Mouse (Mus musculus) gastrocnemius, postnatal 14 days (tissue): ENCODE results near the gene Abhd2. TPM values are rescaled to one million over a fixed set of nuclear protein-coding genes. Genes with fewer than 3 reads are reported as not detected.

Experiments used
- DNase-seq: peaks from one replicate; pipeline ENCODE4 v3.0.0; 2021; ENCODE audit warnings: mixed read lengths
- intact Hi-C: fragments of 180-260 bp; cut with DNase I; formaldehyde crosslinking; loops from one replicate; pipeline ENCODE4 v1.15.1; 2025; ENCODE audit warnings: low total_unique reads
- total RNA-seq, 2 experiments: library from RNA; stranded (reverse); gene quantifications; 2 replicates each; pipeline ENCODE4 v1.2.3; 2021

Gene Abhd2
- total RNA-seq, 2 experiments from 2014 or later, result 8.7 to 11.7 TPM

DNA sequence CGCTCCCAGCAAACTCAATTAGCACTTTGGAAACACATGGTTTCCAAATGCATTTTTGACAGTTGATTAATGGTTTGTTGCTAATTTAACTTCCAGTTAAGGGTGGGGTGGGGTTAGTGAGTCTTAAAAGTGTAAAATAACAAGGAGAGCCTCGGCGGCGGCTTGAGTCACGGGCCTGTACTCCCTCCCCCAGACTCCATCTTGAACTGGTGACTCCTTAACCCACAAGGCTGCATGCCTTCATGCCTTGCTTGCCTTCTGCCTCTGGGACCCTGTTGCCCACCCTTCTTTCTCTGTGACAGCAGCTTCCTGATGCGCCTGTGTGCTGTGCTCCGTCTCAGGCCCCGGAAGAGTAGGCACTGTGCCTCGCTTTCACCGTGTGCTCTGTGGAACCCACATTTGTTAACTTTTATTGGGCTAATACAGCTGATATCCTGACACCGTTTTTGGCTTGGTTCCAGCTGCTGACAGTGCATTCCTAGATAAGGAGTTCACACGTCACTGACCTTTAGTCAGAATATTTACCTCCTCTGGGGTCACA is 40.6 kb downstream of the Abhd2 start:
- intact Hi-C loops, result no loop called here
- DNase-seq, result no peak

DNA sequence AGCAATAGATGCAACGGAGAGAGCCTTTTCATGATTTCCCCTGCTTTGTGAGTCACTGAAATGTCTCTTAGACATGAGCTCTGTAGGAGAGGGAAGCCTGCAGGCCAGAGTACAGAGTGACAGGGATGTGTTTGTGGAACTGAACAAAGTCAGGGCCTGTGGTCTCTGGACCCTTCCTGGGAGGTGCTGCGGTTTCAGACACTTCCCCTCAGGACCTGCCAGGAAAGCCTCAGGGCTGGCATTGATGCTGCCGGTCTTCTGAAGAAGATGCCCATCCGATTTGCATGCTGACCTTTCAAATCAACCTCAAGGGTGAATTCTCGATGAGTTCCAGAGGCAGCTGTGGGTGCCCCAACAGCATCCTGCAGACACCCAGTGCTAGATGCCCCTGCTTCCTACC is 41.5 kb downstream of the Abhd2 start:
- intact Hi-C loops, result no loop called here
- no peak for DNase-seq

DNA sequence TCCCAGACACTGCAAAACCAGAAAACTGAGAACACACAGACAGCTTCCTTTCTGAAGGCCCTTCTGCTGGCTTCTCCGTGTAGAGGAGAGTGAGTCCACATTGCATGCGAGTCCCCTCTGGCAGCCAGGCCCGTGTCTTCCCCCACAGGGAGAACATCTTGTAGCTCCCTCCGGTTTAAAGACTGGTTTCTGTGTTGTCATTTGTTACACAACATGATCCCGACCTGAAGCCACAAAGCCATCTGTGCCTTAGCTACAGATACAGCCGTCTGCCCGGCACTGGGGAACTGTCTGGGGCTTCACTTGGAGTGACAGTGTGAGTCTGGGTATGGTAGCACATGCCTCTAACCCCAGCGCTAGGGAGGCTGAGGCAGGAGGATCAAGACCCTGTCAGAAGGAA is 42.1 kb downstream of the Abhd2 start:
- intact Hi-C loops, result no loop called here
- DNase-seq, result no peak

DNA sequence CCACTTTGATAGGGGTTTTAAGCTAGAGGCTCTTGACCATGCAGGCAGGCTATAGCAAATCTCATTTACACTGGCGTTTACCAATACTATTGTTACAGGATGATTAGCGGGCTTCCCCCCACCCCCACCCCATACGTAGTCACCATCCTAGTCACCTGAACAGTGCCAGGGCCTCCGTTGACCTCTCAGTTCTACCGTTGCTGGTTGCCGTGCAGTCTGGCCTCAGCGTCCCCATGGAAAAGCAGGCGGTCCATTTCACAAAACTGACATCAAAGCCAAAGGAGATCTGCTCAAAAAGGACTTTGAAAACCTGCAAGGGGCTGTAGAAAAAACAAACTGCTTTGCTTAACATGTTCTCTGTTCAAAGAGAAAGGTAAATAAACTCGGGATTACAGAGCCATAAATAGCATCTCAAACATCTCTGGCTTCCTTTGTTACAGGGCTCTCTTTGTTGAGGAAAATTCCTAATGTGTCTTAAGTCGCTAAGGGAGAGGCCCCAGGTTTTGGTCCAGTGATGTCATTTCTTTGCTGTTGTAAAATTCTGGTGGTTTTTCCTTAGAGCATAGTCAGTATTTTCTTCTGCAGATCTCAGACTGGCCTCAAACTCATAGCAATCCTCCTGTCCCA is 43.2 kb downstream of the Abhd2 start:
- intact Hi-C loops, result no loop called here
- DNase-seq, result no peak

DNA sequence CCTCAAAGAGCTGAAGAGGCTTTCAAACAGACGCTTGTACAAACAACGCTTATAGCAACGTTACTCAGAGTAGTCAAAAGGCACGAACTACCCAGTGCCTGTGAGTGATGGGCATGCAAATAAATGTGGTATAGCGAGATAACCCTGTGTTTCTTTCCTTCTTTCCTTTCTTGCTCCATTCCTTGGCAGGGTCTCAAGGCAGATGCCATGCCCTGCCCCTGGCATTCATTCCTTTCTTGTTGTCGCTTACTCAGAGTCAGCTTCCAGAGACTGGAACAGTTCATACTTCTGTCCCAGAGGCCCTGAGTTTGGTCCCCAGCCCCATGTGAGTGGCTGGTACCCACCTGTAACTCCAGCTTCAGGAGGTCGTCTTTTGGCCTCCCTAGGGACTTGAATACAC is 44.6 kb downstream of the Abhd2 start:
- no peak for DNase-seq
- intact Hi-C loops, result no loop called here

DNA sequence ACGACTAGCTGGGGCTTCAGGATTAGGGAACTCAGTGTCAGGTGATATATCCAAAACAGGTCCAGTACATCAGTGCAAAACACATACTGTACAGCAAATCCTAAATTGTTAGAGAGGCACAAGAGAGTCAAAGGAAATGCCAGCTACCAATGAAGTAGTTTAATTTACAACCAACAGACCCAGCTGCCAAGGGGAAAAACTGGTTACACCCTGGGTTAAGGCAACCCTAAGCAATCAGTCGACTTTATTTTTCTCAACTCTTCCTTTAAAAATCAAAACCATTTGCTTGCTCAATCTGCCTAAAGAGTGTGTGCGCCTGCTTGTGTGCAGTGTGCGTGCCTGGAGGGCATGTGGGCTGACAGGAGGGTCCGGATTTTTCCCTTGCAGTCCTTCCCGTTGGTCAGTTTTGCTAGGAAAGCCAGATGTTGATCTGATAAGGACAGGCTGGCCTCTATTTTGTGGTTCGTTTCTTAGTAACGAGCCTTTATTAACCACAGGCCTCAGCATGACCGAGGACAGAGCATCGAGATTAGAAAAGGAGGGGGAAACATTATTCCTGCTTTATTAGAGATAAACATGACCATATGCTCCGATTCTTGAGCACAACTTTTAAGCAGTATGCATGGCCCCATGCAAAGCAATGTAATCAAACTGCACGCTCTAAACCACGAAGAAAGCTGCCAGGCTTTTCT is 45.3 kb downstream of the Abhd2 start:
- intact Hi-C loops, result no loop called here
- DNase-seq, result no peak

DNA sequence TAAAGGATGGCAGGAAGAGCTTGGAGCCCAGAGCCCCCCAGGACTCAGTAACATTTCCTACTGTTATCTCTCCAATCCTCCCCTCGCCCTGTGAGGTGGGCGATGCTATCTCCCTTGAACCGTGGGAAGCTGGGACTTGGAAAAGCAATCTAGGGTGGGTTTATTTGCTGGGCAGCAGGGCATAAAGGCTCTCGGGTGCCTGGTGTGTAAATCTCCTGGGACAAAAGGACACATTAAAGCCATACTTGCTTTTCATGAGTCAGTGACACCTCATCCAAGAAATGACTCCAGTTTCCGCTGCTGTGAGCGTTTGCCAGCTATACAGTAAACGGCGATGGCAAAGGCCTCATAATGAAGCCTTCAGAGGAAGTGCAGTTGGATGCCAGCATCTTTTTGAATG is 50.9 kb downstream of the Abhd2 start:
- DNase-seq, result no peak
- intact Hi-C loops, result no loop called here

DNA sequence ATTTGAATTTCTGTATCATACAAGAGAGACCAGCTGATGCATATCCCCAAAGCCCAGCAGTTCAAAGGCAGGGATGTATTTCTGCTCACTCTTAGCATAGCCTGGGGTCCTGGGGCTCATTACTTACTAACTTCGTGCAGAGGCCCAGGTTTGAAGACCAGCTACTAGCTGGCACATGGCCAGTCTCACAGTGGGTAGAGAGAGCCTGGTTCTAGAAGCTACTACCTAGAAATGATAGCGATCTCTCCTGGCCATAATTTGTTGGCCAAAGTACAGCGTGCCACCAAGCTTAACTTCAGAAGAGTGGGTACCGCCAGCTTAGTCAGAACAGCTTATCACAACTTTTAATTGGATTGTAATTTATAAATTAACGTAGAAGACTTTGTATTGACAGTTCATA is 55.8 kb downstream of the Abhd2 start:
- intact Hi-C loops, result no loop called here
- no peak for DNase-seq

DNA sequence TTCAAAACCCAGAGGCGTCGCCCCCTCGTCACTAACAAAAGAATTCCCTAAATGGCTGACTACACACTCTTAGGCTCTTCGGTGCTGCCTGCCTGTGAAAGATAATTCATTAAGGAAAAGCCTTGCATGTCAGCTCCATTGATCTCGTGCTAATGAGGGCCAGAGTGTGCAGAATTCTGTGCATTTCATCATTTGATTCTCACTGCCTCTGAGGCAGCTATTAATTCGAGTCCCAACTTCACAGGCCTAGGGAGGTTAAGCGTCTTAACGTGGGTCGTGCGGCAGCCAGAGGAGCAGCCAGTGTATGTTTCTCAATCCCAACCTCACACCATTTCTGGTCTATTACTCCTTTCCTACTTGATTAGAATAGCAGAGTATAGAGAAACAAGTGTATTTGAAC is 58.2 kb downstream of the Abhd2 start:
- intact Hi-C loops, result loop anchor here (5.0 kb wide), 1 partner anchor 84 kb away; no protein-coding TSS in a partner anchor
- DNase-seq, result no peak

DNA sequence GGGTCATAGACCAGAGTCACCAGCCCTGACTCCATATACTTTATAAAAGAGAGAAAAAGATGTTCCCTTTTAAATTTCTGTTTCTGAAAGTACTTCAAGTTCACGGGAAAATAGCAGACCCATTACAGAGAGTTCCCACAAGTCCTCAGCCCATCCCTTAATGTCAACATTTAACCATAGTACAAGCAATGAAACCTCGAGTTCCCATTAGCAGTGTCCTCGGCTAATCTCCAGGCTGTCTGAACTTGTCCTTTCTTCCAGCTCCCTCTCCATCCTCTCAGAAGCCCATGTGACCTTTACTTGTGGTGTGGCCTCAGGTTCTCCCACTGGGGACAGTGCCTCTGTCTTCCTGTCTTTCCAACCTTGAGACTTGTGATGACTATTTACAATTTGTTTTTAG is 60.4 kb downstream of the Abhd2 start:
- DNase-seq, result no peak
- intact Hi-C loops, result loop anchor here (5.0 kb wide), 1 partner anchor 86 kb away; no protein-coding TSS in a partner anchor

DNA sequence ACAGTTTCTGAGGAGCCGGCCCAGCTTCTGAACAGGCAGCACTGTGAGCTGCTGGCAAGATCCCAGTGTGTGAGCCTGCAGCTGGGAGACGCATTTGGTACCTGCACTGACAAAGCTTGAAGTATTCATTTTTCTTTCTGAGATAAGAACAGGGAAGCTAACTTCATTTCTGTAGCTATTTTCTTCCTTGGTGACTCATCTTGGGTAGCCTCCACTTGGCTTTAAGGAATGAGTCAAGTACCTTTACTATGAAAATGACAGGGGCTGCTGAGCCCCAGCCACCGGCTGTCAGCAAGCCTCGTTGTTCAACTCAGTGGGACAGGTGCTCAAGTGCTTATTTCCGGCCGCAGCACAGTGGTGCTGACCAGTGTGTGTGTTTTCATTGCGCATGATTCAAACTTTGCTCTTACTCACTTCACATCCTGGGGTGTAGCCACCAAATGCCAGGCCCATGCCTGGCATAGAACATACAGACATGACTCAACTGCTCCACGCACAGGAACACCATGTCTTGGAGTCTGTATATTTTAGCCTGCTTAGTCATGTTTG is 63.4 kb downstream of the Abhd2 start:
- intact Hi-C loops, result no loop called here
- no peak for DNase-seq

DNA sequence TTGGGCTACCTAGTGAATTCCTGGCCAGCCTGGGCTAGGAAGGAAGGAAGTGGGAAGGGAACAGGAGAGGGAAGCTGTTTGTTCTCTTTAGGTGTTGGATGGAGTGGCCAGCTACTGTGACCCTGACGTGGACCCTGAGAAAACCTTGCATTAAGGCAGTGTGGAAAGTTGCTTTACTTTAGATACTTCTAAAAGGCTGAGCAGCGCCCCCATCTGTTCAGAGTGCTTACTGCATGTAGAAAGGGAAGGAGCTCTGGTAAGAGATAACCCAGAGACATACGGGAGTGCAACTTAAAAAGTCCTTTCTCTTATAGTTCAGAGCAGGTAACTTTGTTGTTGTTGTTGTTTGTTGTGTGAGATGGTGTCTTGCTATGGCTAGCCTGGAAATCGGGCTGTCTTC is 72.9 kb downstream of the Abhd2 start:
- peak; percentile 40 for DNase-seq
- intact Hi-C loops, result loop anchor here (5.0 kb wide), 2 partner anchors 99 to 204 kb away; no protein-coding TSS in a partner anchor

DNA sequence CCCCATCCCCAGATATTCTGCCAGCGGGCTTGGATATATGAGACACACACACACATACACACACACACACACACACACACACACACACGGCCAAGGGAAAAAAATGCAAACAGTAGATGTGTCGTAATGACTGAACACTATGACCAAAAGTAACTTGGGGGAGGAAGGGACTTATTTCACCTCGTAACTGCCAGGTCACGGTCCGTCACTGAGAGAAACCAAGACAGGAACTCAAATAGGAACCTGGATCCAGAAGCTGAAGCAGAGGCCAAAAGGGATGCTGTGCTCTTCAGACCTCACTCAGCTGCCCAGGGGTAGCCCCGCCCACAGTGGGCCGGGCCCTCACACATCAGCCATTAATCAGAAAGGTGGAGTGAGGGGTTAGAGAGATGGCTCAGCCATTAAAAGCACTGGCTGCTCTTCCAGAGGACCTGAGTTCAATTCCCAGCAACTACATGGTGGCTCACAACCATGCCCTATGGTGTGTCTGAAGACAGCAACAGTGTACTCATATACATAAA is 73.6 kb downstream of the Abhd2 start:
- DNase-seq, result no peak

DNA sequence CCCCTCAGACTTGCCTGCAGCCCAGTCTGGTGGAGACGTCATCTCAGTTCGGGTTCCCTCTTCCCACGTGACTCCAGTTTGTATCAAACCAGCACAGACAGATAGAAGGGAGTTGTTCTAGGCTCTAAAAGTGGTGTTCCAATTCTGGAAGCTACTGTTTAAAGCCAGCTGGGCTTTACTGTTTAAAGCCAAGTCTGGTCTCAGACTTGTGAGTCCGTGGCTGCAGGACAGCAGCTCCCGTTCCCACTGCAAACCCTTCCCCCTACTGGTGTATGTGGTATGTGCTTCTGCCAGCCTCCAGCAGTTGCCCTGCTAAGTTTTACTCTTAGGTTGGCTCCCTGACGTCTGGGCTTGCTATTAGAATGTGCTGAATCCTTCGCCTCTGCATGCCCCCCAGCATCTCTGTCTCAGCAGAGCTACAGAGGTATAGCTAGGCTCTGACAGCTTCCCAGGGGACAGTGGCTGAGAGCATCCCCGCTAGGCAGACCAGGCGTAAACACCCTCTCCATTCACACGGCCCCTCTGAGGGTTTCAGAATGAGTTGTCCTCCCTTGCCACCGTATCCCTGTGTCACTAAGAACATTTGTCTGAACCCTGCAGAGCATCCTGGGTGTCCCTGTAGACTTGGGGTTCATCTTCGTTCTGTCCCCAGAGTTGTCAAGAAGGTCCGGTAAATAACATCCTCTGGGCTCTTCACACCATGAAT is 74.3 kb downstream of the Abhd2 start:
- DNase-seq, result no peak
- intact Hi-C loops, result loop anchor here (5.0 kb wide), 2 partner anchors 100 to 205 kb away; no protein-coding TSS in a partner anchor

More for the DNA sequence above, 73.6 kb downstream of the Abhd2 start:
- intact Hi-C loops, result loop anchor here (5.0 kb wide), 2 partner anchors 99 to 204 kb away; no protein-coding TSS in a partner anchor

DNA sequence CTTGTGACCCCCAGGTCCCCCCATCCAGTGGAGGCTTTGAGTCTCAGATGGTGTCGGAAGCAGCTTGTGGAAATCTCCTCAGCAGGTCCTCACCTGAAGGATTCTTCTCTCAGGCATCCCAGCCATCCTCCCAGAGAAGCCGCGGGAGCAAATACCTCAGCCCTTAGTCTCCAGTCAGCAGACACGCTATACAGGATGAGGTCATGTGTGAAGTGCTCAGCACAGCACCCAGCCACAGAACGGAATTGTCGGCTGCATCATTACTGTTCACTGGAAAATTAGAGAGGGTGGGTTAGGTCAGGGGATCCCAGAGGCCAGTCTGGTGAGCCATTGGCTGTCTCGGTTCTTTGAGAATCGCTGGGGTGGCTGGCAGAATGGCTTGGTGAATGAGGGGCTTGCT is 75.8 kb downstream of the Abhd2 start:
- DNase-seq, result no peak
- intact Hi-C loops, result loop anchor here (5.0 kb wide), 2 partner anchors 102 to 207 kb away; no protein-coding TSS in a partner anchor

DNA sequence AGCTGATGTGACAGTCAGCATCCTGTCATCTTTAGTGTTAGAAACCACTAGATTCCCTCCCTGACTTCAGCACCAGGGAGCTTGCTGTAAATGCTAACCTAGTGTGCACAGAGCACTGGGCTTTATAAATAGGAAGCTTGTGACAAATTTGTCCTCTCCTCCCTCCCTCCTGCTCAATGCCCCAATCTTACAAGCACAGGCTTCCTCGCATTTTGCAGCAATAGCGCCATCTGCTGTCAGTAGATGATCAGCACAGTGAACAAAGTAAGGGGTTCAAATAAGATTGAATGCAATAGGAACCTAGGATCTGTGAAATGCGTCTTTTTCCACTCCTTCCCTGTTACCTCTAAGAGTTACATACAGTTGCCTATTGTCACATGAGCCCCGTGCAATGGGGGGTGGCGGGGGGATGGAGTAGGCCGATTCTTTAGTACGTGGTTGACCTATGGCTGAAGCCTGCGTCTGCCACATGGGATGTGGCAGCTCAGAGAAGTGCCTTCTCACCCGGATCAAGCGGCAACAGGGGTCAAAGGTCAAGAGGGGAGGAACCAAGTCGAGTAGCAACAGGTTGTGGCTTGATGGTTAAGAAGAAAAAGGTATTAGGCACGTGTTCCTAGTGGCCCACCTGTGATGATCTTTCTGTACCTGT is 76.9 kb downstream of the Abhd2 start:
- intact Hi-C loops, result loop anchor here (5.0 kb wide), 2 partner anchors 103 to 208 kb away; no protein-coding TSS in a partner anchor
- DNase-seq, result peak; percentile 67

DNA sequence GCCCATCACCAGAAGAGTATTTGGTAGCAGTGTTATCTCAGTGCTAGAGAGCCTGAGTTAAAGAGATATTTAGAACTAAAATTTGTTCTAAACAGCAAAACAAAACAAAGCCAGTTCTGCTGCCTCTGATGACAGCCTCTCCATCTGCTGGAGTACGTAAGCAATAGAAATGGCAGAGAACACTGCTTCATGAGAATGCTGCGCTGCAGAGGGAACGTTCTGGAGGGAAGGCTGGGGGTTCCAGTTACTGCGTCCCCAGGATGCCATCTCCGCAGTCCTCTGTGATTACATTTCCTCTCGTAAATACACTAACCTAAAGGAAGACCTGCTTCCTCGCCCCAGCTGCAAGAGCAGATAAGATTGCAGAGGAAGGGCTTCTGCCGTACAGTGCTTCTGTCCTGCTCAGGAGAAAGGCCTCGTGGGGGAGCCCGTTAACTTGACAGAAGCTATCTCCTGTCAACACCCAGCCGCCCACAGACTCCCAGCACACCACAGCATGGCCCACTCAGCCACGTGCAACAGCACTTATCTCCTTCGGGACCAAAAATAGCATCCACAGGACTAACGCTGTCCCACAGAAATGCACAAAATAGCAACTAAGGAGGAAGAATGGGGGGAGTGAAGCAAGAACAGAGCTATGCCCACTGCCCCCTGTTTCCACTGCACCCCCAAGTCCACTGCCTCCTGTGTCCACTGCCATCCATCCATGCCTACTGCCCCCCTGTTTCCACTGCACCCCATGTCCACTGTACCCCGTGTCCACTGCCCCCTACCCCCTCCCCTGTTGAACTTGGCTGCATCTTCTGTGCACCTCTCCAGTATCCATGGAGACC is 85.6 kb downstream of the Abhd2 start:
- DNase-seq, result no peak
- intact Hi-C loops, result no loop called here

DNA sequence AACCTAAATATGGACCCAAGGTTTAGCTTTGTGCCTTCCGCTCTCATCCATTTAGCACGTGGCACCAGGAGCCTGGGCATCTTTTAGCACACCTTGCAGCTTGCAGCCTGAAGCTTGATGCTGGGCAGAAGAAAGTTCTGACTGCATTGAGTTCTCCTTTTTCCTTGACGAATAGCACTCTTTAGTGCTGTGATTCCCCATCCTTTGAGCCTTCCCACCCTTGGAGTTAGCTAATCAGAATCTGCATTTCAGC is 86.1 kb downstream of the Abhd2 start:
- no peak for DNase-seq
- intact Hi-C loops, result no loop called here

DNA sequence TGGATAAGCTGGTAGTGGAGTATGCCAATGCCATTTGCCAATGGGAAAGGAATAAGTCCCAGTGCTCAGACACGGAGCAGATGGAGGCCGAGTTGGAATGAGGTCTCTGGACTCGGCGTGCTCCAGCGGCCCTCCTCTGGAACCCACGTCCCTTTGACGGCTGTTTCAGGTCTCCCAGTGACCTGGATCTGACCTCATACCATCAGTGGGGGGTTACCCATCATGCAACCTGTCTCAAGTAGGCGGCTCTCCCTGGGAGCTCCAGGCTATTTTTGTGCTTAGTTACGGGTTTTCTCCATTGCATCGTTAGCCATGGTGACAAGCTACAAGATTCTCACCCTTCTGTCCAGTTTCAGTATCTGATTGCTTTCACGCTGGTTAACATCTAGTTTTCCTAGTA is 87.1 kb downstream of the Abhd2 start:
- intact Hi-C loops, result no loop called here
- no peak for DNase-seq
